Mouse (Mus musculus): Measurements from ENCODE around the gene Htra1. TPM values are rescaled to one million over a fixed set of nuclear protein-coding genes. Genes with fewer than 3 reads are reported as not detected.

Gene Htra1
- total and polyA plus RNA-seq, 2 experiments from 2014 or later: 49.4 to 58.7 TPM

- Histone ChIP-seq H3K9ac (replicated peaks; ENCODE audit: low read length) (no peak overlapping the region), H3K27ac (no peak overlapping the region), H3K9me3 (ENCODE audit: low read length) (0 out of 2 replicates have a peak, but pooled peaks cover 7% of the 10 kb centered on the region), H3K4me1 (ENCODE audit: insufficient read depth, low read length) (no peaks in the 10 kb centered on the region), H3K27me3 (ENCODE audit: insufficient read depth, low read length) (no peaks in the 10 kb centered on the region), H3K4me2 (ENCODE audit: low read depth, low read length) (no peak overlapping the region), H3K4me3 (ENCODE audit: low read length) (no peak overlapping the region), H3K36me3 (ENCODE audit: insufficient read depth, low read length) (no peaks in the 10 kb centered on the region)
- no peak for TF ChIP-seq CTCF (IDR thresholded peaks at IDR 0.05; ENCODE audit: low read depth)
- DNase-seq (ENCODE audit: low spot score) (no peak), ATAC-seq (no peak)
- 78% methylated on average over 1 of the region's 1 CpGs for WGBS
Observed at GRCm38 (mm10) chr7:131011901-131012300, 76.0 kb downstream of the Htra1 start.

- no peak overlapping the region for H3K4me2 ChIP-seq (ENCODE audit: low read depth, low read length)
- H3K27me3 ChIP-seq (ENCODE audit: insufficient read depth, low read length): no peaks in the 10 kb centered on the region
- 0 out of 2 replicates have a peak, but pooled peaks cover 4% of the 10 kb centered on the region for H3K9me3 ChIP-seq (ENCODE audit: low read length)
- TF ChIP-seq CTCF (IDR thresholded peaks at IDR 0.05; ENCODE audit: low read depth): no peak
- no peak overlapping the region for H3K27ac ChIP-seq
- H3K4me1 ChIP-seq (ENCODE audit: insufficient read depth, low read length): no peaks in the 10 kb centered on the region
- no peak for ATAC-seq
- H3K4me3 ChIP-seq (ENCODE audit: low read length): no peak overlapping the region
- no peak overlapping the region for H3K9ac ChIP-seq (replicated peaks; ENCODE audit: low read length)
- 79% methylated on average over 2 of the region's 2 CpGs for WGBS
- DNase-seq (ENCODE audit: low spot score): no peak
- H3K36me3 ChIP-seq (ENCODE audit: insufficient read depth, low read length): no peaks in the 10 kb centered on the region
Observed at GRCm38 (mm10) chr7:131019181-131019580, 83.3 kb downstream of the Htra1 start.

DNA sequence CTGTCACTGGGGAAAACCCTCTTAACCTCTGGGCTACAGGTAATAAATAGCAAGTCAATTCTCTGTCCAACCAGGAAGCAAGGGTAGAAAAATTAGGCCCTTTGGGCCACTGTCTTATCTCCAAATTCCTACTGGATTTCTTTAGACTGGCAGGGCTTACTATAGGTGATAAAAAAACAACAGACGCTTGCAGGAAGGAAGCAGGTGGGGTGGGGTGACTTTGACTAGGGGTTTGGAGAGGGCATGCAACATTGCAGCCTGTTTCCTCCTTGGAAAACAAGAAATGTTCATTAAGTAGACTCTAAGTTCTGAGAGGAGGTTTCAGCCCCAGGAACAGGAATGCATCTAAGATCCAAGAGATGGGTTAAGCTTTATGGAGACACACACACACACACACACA lies 88.9 kb downstream of the Htra1 start:
- TF ChIP-seq CTCF (IDR thresholded peaks at IDR 0.05; ENCODE audit: low read depth): no peak
- ATAC-seq (no peak), DNase-seq (ENCODE audit: low spot score) (no peak)
- Histone ChIP-seq H3K4me1 (ENCODE audit: insufficient read depth, low read length) (no peaks in the 10 kb centered on the region), H3K9me3 (ENCODE audit: low read length) (no peaks in the 10 kb centered on the region), H3K9ac (replicated peaks; ENCODE audit: low read length) (no peak overlapping the region), H3K27me3 (ENCODE audit: insufficient read depth, low read length) (no peaks in the 10 kb centered on the region), H3K4me3 (ENCODE audit: low read length) (no peak overlapping the region), H3K27ac (no peak overlapping the region), H3K36me3 (ENCODE audit: insufficient read depth, low read length) (no peaks in the 10 kb centered on the region), H3K4me2 (ENCODE audit: low read depth, low read length) (no peak overlapping the region)
- WGBS: 71% methylated on average over 1 of the region's 1 CpGs

DNA sequence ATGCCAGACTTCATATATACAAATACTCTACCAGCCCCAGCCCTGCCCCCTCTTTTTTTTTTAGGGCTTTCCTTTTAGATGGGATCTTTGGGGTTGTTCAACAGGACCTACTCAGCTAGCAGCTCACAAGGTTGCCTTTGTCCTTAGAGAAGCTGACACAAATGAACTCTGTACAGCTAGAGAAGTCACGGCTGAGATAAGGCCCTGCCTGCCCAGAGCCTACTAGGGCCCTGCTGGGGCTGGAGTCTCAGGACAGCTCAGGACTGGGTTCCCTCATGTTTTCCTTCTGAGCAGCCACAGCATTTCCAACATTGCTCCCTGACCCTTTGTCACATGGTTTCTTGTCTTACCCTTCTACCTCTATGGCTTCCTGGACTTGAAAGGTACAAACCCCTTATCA lies 91.6 kb downstream of the Htra1 start:
- H3K9me3 ChIP-seq (ENCODE audit: low read length): no peaks in the 10 kb centered on the region
- DNase-seq (ENCODE audit: low spot score) (no peak), ATAC-seq (no peak)
- H3K36me3 ChIP-seq (ENCODE audit: insufficient read depth, low read length): no peaks in the 10 kb centered on the region
- H3K9ac ChIP-seq (replicated peaks; ENCODE audit: low read length): no peak overlapping the region
- no peaks in the 10 kb centered on the region for H3K27me3 ChIP-seq (ENCODE audit: insufficient read depth, low read length)
- no peak for TF ChIP-seq CTCF (IDR thresholded peaks at IDR 0.05; ENCODE audit: low read depth)
- no peak overlapping the region for H3K27ac ChIP-seq
- no peaks in the 10 kb centered on the region for H3K4me1 ChIP-seq (ENCODE audit: insufficient read depth, low read length)
- H3K4me2 ChIP-seq (ENCODE audit: low read depth, low read length): no peak overlapping the region
- H3K4me3 ChIP-seq (ENCODE audit: low read length): no peak overlapping the region
- WGBS: 85% methylated on average over 1 of the region's 1 CpGs

- 87% methylated on average over 5 of the region's 5 CpGs for WGBS
- ATAC-seq: no peak
Observed at GRCm38 (mm10) chr7:131031755-131032154, 95.8 kb downstream of the Htra1 start, which contains the start of gene Dmbt1. Dmbt1 (plus strand) TSS chr7:131032053.

More at GRCm38 (mm10) chr7:131031755-131032154, 95.8 kb downstream of the Htra1 start, which contains the start of gene Dmbt1:
- Histone ChIP-seq H3K4me3 (ENCODE audit: low read length) (no peak within 1 kb of the TSS), H3K27me3 (ENCODE audit: insufficient read depth, low read length) (no peaks in the 10 kb centered on the region), H3K9me3 (ENCODE audit: low read length) (no peaks in the 10 kb centered on the region), H3K27ac (no peak within 1 kb of the TSS), H3K4me1 (ENCODE audit: insufficient read depth, low read length) (no peaks in the 10 kb centered on the region), H3K36me3 (ENCODE audit: insufficient read depth, low read length) (no peaks in the 10 kb centered on the region), H3K4me2 (ENCODE audit: low read depth, low read length) (no peak within 1 kb of the TSS), H3K9ac (replicated peaks; ENCODE audit: low read length) (no peak within 1 kb of the TSS)
- no peak for DNase-seq (ENCODE audit: low spot score)
- no peak for TF ChIP-seq CTCF (IDR thresholded peaks at IDR 0.05; ENCODE audit: low read depth)

Small RNA genes lying within 50 kb of the gene (microRNA-seq; reads per million reads assigned to microRNA genes)
- 1.2 to 2.5 reads per million in 2 experiments for gene Mir7061

Other genes with a start within 250 kb of the Htra1 start
- gene Btbd16, start 162.0 kb upstream of the Htra1 start, total RNA-seq (2014; rRNA removed): not detected in 2 replicates
- gene Btbd16, start 162.0 kb upstream of the Htra1 start, polyA plus RNA-seq (2015; fragmentation: Nextera tagmentation; extraction: Ambion mirVana): 0.10 and 0.18 TPM in 2 replicates
- gene Plekha1, start 70.4 kb upstream of the Htra1 start, total RNA-seq (2014; rRNA removed): 72.6 and 79.8 TPM in 2 replicates
- gene Plekha1, start 70.4 kb upstream of the Htra1 start, polyA plus RNA-seq (2015; fragmentation: Nextera tagmentation; extraction: Ambion mirVana): 44.2 and 50.0 TPM in 2 replicates
- not detected in 2 replicates for gene Dmbt1, start 95.9 kb downstream of the Htra1 start, total RNA-seq (2014; rRNA removed)
- gene Dmbt1, start 95.9 kb downstream of the Htra1 start, polyA plus RNA-seq (2015; fragmentation: Nextera tagmentation; extraction: Ambion mirVana): not detected in 2 replicates
- gene 4933402N03Rik, start 210.2 kb downstream of the Htra1 start, total RNA-seq (2014; rRNA removed): not detected in 2 replicates
- gene 4933402N03Rik, start 210.2 kb downstream of the Htra1 start, polyA plus RNA-seq (2015; fragmentation: Nextera tagmentation; extraction: Ambion mirVana): not detected in 2 replicates
- gene 5430419D17Rik, start 238.3 kb downstream of the Htra1 start, total RNA-seq (2014; rRNA removed): under 0.01 and 0.31 TPM in 2 replicates
- 0.05 and 0.09 TPM in 2 replicates for gene 5430419D17Rik, start 238.3 kb downstream of the Htra1 start, polyA plus RNA-seq (2015; fragmentation: Nextera tagmentation; extraction: Ambion mirVana)

All from hindbrain, postnatal 0 days (tissue).